Mouse (Mus musculus) brain, embryonic 14.5 days (tissue): ENCODE measurements at regions not wholly inside any gene's neighbourhood (a gene's known extent, or its start where the extent isn't known, plus 50 kb on each side); places are given as distances from the start of the nearest gene placed in this dataset.
"Not testable (repeated sequence)": the region's sequence is repeated elsewhere in the genome, so short reads cannot be mapped to it uniquely, and the experiment has no call there.

Experiments used
- DNase-seq: peaks from one replicate; pipeline ENCODE4 v3.0.0-alpha.2; 2011; ENCODE audit warnings: low read depth
- CTCF ChIP-seq: fragments of 200-500 bp; IDR thresholded peaks from 2 replicates; pipeline ENCODE4 v1.5.1; 2012; ENCODE audit warnings: inconsistent platforms, mild to moderate bottlenecking, moderate library complexity, borderline replicate concordance; ENCODE audit not compliant: insufficient read depth, insufficient read length; ENCODE audit errors: extremely low read depth
- POLR2A ChIP-seq: fragments of 200-500 bp; IDR thresholded peaks from 2 replicates; pipeline ENCODE4 v1.6.1; 2012; ENCODE audit warnings: mild to moderate bottlenecking, inconsistent platforms, borderline replicate concordance; ENCODE audit not compliant: poor library complexity, insufficient read depth, insufficient read length, severe bottlenecking; ENCODE audit errors: extremely low read depth

GRCm38 (mm10) chr19:35890191-35890590, 167.1 kb downstream of the Htr7 start:
- no peak for TF ChIP-seq CTCF
- TF ChIP-seq POLR2A, result no peak
- DNase-seq, result no peak

DNA sequence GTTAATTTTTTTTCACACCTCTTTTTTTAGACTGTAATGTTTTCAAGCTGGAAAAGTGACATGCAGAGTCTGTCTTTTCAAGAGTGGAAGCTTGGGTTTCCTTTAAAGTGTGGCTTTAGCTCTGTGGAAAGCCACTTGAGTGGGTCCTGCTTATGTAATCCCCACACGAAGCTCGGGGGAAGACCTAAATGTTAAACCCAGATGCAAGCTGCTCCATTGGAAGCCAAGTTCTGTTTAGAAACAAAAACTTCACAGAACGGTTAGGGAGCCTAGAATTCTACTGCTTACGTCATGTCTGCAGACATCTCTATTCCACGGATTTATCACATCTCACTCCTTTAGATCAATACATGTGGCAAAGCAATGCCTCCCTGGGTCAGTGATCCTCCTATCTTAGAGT, 171.0 kb downstream of the Htr7 start:
- DNase-seq, result no peak
- TF ChIP-seq CTCF, result no peak
- TF ChIP-seq POLR2A, result no peak

DNA sequence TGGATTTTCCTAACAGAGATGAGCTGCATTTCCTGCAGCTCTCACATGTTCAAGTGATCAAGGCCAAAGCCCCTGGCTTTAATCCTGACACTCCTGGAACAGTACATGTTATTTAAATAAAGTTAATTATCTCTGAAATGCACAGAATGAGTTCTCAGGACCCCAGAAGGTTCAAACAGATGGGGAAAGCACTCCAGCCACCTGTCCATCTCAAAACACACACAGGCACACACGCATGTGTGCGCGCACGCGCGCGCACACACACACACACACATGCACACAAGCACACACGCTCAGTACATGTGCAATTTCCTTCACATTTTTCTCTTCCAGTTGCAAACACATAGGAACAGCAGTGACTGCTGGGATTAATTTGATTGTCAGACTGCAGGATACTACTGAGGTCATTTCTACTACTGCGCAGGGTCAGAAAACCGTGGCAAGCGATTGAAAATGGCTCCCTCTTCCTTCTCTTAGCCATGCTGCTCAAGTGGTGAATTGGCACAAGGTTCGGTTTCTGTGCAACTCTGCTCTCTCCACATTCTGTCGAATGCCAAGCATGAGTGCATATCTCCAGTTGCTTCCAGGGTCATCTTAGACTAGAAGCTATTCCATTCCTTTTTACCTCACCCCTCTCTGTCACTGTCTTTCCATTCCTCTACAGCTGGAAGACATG, 175.4 kb downstream of the Htr7 start:
- DNase-seq, result peak; percentile 24
- TF ChIP-seq POLR2A (no peak), CTCF (no peak)

- DNase-seq, result no peak
- TF ChIP-seq POLR2A (no peak), CTCF (no peak)
Observed at GRCm38 (mm10) chr19:35875464-35875863, 181.8 kb downstream of the Htr7 start.

DNA sequence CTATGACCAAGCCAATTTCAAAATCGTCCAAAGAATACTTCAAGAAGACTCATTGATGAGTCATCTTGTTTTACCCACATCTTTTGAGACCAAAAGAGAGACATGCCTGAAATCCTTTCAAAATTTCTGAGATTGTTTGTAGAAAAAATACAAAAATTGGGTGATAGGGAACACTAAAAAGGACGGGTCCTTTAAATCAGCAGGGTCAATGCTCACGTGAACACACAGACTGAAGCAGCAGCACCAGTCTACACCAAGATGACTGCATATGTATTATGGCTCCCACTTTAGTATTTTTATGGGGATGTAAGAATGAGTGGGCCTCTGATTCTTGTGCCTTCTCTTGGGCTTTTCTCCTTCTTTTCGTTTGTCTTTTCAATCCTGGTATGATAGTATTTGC, 186.6 kb downstream of the Htr7 start:
- TF ChIP-seq POLR2A, result no peak
- TF ChIP-seq CTCF, result no peak
- no peak for DNase-seq

DNA sequence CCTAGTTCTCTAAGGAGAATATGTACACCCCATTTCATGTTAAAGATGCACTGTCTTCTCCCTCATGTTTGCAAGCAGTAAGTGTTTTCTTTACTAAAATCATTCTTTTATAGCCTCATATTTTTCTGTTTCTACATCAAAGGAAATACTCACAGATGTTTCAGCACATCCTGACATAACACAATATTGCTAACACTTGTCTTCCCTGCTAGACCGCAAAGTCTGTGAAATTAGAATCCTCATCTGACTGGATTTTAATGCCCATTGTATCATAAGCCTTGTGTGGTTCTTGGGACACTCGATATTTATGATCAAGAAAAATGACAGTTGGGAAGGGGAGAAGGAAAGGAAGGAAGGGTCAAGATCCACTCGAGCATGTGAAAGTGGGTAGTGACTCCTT, 188.8 kb downstream of the Htr7 start:
- DNase-seq, result no peak
- TF ChIP-seq CTCF (no peak), POLR2A (no peak)

- no peak for DNase-seq
- TF ChIP-seq CTCF (no peak), POLR2A (no peak)
Observed at GRCm38 (mm10) chr19:35863049-35863448, 194.3 kb downstream of the Htr7 start.

DNA sequence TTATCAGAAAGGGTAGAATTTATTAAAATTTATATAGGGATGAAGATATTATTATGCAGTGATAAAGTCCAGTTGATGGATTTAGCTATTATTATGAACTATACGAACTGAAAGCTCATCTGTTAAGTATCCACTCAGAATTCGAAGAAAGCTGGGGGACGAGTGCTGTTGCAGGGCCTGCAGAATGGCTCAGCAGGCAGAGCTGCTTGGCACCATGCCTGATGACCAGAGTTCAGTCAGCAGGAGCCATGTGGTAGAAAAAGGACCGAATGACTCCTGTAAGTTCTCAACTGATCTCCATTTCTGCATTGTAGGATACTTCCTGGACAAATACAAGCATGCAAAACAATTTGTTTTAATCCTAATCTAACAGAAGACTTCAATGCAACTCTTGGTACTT, 195.9 kb downstream of the Htr7 start:
- TF ChIP-seq POLR2A (no peak), CTCF (no peak)
- peak; percentile 29 for DNase-seq

GRCm38 (mm10) chr19:35832992-35833391, 224.3 kb downstream of the Htr7 start:
- no peak for TF ChIP-seq POLR2A
- TF ChIP-seq CTCF, result peak; percentile 21; the same call in 1 of the 2 replicates
- DNase-seq, result peak; percentile 5

DNA sequence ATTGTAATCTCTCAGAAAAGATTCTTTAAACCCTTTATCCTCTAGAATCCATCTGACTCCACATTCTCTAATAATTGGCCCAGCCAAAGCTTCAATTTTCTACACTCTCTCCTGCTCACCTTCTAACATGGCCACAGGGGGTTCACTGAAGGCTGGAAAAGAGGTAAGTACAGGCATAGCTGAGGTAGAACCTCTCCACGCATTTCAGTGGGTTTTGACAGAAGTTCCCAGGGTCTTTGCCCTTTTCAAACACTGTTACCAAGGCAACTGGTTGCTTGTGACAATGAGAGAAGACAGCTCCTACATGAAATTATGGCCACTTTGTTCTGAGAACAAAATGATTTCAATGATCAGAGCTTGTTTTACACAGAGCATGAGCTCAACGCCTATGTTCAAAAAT, 231.2 kb downstream of the Htr7 start:
- no peak for TF ChIP-seq CTCF
- TF ChIP-seq POLR2A, result no peak
- DNase-seq, result peak; percentile 18

- no peak for TF ChIP-seq CTCF
- no peak for TF ChIP-seq POLR2A
- DNase-seq, result no peak
Observed at GRCm38 (mm10) chr19:35819626-35820025, 237.7 kb downstream of the Htr7 start.

DNA sequence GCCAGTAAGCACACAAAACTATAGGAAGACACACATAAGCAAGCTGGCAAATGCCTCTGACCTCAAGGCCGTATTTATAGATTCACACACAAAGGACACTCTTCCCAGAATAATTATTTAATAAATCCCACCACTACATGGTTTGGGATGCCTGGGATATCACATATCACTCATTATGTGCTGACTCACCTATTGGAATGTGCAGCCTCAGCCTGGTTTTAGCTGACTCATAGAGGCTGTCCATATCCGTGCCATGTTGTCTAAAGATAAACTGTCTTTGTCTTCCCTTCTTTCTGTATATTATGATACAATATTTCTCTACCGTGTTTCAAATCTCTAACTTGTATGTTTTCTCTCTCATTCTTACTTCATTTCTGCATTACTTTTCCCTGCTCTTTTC, 262.6 kb downstream of the Htr7 start:
- TF ChIP-seq CTCF (no peak), POLR2A (no peak)
- no peak for DNase-seq

- no peak for TF ChIP-seq CTCF
- no peak for TF ChIP-seq POLR2A
- DNase-seq, result peak; percentile 6
Observed at GRCm38 (mm10) chr19:35787246-35788021, 269.9 kb downstream of the Htr7 start.

- DNase-seq, result not testable (repeated sequence)
Observed at GRCm38 (mm10) chr19:35761750-35762149, 295.6 kb downstream of the Htr7 start.
